Mouse (Mus musculus): ENCODE results near the gene Aff1.

The Aff1 gene

DNA sequence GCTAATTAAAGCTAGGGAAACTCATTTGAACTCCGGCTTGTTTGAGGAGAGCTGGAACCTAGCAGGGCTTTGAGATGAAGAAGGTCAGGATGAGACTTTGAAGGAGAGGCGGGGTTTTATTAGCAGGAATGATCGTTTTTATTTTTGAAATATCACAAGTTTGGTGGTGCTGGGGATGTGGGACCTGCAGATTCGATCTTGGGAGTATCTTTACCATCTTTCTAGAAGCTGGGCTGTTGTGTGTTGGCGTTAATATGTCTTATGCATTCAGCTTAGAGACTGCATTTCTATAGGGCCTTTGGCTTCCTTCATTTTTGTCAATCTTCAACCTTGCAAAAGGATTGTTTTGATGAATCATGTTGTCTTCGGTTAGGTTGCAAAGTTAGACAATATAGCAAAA, 1.9 kb downstream of the Aff1 start:
- DNase-seq = no peak

DNA sequence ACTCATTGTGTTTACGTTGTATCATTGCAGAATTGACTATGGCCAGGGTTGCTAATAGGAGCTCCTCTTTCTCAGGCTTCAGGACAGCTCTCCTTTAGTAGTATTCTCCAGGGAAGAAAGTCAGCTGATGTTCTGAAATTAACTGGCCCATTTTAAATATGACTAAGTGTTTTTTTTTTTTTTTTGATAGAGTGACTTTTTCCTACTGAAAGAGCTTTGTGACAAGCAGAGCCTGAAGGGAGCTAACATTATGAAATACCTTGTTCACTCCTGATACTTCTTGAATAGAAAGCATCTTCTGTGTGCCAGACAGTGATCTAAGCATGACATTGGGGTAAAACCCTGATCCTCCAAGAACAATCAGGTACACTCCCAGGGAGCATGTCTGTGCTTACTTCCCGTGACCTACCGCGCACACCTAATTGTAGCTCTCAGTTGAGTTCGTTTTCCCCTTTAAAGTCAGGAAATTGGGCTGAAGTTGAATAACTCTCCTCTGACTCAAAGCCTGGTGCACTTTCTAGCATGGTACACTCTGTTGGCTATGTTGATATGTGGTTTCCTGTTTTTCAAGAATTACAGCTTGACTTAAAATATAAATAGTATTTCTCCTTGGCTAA, 5.8 kb downstream of the Aff1 start:
- no peak for DNase-seq

DNA sequence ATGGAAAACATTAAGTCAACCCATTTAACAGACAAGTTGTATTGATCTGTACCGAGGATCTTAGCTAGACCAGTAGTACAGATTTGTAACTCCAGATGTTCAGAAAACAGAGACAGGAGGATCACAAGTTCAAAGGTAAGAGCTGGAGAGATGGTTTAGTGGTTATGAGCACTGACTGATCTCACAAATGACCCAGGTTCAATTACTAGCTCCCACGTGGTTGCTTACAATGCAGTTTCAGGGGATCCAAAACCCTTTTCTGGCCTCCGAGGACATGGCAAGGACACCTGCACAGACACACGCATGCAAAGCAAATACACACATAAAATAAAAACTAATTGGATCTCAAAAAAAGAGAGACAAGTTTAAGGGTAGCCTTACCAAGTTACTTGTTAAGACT, 6.4 kb downstream of the Aff1 start:
- no peak for DNase-seq

DNA sequence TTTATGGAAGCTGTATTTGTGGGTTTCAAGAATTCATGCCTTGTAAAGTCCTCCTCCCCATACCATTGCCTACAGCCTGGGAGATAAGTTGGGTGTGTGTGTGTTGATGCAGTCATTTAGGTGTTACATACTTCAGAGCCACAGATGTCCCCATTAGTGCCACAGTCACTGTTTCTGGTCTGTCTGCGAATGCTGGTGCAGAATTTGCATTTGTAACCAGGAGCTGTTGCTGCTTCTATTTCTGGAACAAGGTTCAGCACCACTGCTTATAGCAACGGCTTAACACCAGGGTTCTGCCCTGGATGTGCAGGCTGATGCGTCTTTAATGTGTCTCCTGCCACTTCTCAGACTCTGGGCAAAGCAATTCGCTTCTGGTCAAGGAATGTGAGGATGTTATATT, 7.4 kb downstream of the Aff1 start:
- DNase-seq = peak in 1 of 2 experiments; percentile 45

DNA sequence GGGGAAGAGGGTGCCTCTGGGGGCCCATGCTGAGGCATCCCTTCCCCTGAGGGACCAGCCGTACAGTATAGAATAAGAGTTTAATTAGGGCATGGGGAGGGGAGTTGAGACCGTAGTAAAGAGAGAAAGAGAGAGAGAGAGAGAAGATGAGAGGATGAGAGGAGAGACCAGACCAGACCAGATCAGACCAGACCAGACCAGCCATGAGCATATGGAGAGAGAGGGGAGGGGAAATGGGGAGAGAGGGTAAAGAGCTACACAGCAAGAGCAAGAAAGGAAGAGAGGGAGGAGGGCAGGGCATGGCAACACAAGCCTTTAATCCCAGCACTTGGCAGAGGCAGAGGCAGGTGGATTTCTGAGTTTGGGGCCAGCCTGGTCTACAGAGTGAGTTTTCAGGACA, 8.5 kb downstream of the Aff1 start:
- no peak for DNase-seq

DNA sequence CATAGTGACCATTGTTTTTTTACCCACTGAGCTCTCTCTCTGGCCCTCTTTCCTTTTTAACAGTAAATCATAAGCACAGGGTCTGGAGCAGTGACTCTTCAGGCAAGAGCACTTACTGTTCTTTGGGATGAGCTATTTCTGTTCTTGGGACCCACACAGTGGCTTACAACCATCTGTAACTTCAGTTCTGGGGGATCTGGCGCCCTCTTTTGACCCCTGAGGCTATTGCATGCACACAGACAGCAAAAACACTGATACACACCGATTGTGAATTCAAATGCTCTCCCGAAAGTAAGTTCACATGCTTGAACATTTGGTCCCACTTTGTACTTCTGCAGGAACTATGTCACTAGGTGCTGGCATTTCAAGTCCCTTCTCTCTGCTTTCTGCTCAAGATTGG, 9.3 kb downstream of the Aff1 start:
- DNase-seq = no peak

DNA sequence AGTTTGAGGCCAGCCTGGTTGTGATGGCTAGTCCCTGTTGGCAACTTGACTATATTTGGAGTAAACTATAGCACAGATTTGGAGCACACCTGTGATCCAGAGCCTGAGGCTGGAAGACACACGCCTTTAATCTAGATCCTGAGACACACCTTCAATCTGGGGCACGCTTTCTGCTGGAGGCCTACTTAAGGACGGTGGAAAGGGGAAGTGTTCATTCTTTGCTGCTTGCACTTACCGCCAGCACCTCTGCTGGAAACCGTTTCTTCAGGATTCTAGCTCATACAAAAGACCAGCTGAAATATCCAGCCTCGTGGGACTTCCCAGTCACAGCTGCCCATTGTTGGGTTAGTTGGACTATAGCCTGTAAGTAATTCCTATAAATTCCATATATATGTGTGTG, 10.4 kb downstream of the Aff1 start:
- peak in 1 of 2 experiments; percentile 29 for DNase-seq

DNA sequence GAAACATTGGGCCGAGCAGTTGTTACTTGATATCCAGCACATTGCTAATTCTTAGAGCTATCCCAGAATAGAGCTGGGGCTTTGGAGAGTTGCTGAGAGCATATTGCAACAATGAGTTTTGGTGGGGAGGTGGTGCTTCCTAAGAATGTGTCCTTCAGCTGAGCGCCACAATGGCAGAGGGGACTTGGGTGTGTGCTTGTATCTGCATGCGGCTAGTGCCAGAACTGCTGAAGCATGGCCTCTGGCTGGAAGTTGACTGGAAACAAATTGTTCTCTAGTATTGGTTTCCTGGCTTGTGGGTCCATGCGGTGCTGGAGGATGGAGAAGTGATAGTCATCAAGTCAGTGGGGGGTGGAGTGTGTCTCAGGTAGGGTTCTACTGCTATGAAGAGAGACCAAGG, 13.2 kb downstream of the Aff1 start:
- no peak for DNase-seq

DNA sequence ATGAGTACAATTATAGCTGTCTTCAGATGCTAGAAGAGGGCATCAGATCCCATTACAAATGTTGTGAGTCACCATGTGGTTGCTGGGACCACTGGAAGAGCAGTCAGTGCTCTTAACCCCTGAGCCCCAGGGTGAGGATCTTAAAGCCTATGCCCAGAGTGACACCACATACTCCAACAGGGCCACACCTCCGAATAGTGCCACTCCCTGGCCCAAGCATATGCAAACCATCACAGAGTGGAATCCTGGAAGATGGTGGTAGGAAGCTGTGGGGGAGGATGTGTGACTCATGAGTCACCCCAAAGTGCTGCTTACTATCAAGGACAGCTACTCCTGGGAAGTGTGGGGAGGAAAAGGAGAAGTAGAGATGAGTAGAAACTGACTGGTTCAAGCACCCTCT, 13.7 kb downstream of the Aff1 start:
- no peak for DNase-seq

DNA sequence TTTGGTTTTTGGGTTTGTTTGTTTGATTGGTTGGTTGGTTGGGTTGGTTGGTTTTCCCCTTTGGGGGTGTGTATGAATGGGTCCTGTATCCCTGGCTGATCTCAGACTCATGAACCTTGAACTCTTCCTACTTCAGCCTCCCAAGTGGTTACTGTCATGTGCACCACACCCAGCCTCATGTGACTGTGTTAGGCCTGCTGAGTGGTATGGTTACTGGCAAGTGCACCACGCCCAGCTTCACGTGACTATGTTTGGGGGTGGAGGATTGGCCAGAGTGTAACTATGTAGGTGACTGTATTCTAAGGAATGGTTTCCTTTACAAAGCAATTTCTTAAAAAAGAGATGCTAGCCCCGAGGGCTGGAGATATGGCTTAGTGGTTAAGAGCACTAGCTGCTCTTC, 16.9 kb downstream of the Aff1 start:
- no peak for DNase-seq

DNA sequence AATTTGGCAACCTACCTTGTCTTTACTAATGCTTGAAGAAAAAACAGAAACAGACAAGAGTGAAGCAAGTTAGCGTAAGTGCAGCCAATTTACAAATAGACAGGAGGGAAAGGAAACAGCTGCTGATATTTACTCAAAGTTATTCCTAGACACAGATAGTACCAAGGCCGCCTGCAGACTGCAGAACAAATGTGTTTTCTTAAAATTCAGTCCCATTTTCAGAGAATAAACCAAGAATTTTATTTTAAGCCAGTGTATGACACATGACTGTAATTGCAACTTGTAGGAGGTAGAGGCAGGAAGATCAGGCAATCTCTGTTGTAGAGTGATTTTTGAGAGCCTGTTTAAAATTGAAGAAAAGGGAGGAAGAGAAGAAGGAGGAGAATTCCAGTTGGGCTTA, 19.7 kb downstream of the Aff1 start:
- DNase-seq = no peak

DNA sequence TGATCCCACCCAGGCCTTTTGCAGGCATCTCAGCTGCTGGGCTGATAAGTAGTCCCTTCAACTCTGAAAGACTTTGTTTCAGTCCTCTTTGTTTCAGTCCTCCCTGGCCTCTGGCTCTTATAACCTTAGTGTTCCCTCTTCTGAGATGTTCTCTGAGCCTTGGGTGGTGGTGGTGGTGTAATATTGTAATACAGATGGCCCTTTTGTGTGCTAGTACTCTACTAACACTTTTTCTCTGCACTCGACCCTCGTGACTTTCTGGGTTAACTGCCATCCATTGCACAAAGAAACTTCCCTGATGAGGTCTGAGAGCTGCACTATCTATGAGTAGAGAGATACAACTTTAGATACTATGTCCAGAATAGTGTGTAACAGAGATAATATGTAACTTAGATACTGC, 21.2 kb downstream of the Aff1 start:
- no peak for DNase-seq

DNA sequence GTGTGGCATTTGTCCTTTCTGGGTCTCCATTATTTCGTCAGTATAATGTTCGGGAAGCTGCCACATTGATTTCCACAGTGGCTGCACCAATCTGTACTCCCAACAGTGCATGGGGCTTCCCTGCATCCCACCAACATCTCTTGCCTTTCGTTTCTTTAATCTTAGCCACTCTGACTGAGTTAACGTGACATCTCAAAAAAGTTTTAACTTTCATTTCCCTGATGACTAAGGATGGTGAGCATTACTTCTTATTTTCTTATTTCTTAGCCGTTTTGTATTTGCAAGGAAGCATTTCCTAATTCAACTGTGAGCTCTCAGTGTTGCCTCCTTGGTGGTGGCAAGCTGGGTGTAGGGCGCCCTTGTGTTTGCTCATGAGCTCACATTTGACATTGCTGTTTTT, 22.8 kb downstream of the Aff1 start:
- no peak for DNase-seq

DNA sequence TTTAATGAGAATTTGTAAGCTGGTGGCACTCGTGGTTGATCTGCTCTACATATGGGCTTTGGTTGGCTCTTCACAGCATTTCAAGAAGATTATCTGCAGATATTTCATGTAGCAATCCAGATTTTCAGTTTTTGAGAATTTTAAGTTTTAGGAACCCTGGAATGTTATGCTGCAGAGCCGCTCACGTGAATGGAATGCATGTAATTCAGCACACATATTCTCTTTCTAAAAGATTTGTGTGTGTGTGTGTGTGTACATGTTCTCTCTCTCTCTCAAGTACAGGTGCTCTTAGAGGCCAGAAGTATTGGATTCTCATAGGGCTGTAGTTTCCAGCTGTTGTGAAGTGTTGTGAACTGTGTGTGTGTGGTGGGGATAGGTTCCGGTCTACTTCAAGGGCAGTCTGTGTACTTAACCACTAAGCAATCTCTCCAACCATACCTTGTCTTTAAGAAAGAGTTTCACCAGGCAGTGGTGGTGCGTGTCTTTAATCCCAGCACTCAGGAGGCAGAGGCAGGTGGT, 24.7 kb downstream of the Aff1 start:
- no peak for DNase-seq

DNA sequence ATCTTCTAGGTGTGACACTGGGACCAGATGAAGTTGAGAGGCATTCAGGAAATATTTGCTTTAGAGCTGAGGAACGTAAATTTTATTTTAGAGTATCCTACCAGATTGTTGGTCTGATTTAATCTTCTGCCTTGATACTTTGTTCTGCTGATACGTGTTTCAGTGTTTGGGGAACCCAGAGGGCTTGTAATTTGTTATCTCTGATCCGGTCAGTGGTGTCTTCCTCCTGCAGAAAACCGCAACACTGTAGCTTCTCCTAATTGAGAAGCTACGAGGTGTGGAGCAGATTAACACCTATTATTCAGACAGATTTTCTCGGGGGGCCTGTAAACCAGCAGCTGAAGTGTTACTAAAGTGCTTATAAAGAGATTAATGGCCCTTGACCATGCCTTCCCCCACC, 27.0 kb downstream of the Aff1 start:
- no peak for DNase-seq

DNA sequence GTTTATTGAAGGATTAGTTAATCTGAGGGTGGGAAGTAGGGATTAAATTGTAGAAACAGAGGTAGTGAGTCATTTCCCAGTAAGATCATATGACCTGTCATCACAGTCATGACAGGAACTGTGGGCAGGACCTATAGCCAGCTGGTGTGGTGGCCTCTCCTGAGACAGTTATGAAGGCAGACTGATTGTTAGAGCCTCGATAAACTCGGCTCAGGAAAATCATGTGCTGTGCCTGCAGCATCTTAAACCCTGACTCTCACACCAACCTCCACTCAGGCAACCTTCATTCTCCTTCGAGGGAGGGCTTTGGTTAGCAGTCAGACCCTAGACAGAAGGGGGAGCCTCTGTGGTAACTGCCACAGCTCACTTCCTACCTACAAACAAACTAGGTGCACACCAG, 27.7 kb downstream of the Aff1 start:
- no peak for DNase-seq

DNA sequence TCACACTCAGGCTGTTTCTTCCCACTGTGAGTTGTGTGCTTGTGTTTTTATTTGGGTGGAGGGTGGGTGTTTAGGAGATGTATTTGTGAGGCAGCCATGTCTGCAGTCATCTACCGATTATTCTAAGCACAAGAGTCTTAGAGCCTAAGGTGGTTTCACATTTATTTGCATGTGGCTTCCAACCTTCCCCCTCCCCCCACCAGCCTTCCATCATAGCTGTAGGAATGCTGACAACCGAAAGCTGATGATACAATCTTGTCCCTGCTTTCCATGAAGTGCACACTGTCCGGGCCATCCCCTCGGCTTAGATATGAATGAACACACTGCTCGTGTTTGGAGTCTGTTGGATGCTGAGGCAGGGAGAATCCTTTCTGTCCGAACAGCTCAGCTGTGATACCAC, 28.8 kb downstream of the Aff1 start:
- DNase-seq = peak in 1 of 2 experiments; percentile 40

DNA sequence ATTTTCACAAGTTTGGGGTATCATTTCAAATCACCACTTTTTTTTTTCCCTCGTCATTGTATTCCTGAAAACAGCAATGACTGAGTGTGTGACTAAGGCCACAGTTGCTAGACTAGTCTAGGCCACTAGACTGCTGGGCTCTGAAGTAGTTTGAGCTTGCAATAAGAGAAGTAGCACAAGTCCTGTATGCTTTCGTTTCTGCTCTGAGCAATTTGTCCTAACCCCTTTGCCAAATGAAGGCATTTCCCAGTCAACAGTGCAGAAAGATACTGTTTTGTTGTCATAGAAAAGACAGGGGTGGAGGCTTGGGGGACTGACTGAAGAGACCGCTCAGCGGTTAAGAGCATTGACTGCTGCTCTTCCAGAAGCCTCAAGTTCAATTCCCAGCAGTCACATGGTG, 29.3 kb downstream of the Aff1 start:
- no peak for DNase-seq

DNA sequence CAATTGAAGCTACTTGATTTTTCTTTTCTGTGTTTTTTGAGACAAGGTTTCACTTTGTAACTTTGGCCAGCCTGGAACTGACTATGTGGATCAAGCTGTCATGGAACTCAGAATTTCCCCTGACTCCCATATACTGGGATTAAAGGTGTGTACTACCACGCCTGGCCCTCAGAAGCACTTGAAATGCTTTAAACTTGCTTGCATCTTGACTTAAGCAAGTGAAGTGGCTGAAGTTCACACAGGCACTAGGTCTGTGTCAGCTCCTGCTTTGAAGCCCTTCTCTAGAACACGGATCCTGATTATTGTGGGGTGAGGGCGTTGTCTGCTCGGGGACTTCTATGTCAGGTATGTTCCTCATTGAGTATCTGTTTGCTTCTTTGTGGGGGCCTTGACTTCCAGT, 30.5 kb downstream of the Aff1 start:
- DNase-seq = no peak

DNA sequence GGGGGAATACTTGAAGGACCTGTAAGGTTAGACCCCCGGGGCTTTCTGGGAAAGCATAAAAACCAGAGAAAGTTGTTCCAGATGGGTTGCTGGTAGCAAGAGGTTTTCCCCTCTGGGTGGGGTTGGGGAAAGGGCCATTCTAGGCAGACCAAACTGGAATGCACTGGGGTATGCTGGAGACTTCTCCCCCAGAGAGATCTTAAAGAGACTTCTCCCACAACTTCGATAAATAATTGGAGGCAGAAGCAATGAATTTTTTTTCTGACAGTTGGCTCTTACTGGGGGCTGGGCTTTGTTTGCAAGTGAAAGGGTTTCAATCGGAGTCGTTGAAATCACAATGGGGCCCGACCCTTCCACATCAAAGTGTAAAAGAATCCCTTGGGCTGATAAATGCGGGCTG, 32.2 kb downstream of the Aff1 start:
- no peak for DNase-seq

DNA sequence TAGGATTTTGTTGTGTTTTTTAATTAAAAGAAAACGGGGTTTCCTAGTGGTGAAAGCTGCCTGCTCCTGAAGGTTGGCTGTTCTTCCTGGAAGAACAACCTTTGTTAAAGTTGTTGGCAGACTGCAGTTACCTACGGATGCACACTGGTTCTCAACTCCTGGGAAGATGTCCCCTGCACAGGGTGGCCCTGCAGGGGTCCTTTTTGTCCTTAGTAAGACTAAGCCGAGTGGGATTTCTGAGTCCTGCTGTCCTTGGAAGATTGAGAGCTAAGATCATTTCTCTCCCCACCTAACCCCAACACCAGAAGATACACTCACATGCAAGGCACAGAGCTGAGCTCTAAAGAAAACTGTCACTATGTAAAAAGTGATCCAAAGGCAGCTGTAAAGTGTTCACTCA, 32.6 kb downstream of the Aff1 start:
- no peak for DNase-seq

DNA sequence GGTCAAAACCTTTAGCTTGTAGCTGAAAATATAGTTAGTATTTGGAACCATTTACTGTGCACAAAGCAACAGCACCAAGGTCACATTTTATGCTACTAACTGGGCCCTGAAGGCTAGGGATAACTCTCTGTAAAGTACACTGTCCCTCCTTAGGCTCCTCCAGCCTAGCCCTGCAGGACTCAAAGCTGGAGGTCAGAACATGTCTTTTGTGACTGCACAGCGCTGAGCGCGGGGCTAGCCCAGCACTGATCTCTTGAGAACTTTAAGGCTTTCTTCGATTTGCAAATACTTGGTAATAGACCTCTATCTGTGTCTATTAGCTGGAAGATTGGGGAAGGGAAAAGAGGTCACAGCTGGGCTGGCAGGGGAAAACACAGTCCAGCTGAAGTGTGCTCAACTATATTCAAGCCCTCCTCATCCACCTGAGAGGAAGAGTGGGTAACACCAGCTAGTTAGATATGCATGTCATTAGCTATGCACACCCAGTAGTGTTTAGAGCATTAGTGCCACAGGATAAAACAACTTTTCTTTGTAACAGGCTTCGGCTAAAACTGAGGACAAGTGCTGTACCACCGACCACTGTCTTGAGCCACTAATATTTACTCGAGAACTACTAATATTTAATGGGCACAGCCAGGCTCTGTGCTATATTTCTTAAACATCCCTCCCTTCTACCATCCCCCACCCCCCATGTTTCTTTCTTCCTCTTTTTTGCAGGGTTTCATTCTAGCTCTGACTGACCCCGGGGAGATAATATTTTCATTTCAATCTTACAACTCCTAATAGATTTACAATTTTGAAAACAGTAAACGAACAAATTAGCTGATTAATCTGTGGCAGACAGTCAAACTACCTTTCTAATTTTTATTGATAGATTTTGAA, 33.3 kb downstream of the Aff1 start:
- no peak for DNase-seq

DNA sequence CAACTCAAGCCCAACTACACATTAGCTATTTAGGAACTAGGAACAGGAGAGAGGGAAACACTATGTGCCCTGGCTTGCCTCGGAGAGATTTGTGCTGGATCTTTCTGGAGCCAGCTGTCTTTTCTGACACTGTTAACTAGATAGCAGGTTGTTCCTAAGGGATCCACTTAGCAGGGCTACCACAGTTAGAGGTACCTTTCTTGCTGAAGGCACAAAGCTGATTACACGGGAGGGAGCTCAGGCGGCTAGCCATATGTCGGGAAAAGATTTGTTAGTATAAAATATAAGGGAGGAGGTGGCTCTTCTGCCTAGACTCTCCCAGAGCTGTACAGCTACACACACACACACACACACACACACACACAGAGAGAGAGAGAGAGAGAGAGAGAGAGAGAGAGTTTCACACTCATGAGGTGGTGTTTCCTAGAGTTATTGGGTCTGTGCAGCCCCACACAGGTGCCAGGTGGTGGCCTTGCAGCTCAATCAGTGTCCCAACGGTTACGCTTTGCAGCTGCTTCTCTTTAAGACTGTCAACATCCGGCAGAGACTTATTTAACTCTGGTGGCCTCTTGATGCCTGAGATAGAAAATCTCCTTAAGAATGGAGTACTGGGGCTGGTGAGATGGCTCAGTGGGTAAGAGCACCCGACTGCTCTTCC, 34.2 kb downstream of the Aff1 start:
- DNase-seq = peak in 1 of 2 experiments; percentile 40

Data from spleen, adult 18-20 months (tissue).